Mouse (Mus musculus): ENCODE measurements at regions not wholly inside any gene's neighbourhood (a gene's known extent, or its start where the extent isn't known, plus 50 kb on each side); places are given as distances from the start of the nearest gene placed in this dataset.

GRCm38 (mm10) chr5:149345161-149345560, 66.4 kb upstream of the Medag start:
- no peak for TF ChIP-seq CTCF (IDR thresholded peaks at IDR 0.05)
- no peak for TF ChIP-seq POLR2A (IDR thresholded peaks at IDR 0.05; ENCODE audit: insufficient read depth, low read depth, low read length)
- TF ChIP-seq EP300 (IDR thresholded peaks at IDR 0.05; ENCODE audit: insufficient read depth, low read depth, low read length): no peak
